Mouse (Mus musculus): ENCODE data around the gene Gbp7.

DNA sequence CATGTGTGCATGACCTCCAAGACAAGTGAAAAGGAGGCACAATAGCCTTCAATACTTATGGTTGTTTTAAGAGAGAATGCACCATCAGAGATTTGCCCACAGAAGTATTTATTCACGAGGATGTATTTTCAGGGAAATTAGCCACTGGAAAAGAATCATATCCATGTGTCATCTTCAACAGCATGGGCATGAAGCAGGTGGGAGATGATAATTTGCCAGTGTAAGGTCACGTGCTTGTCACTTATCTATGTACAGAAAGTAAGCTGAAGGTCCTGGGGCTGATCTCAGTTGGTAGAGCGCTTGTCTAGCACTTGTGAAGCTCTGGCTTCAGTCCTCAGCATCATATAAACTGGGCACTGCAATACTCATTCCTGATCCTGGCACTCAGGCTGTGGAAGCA lies 1.5 kb downstream of the Gbp7 start:
- no peak for TF ChIP-seq CTCF (IDR thresholded peaks at IDR 0.05; ENCODE audit: borderline replicate concordance, insufficient read depth, low read length)
- TF ChIP-seq POLR2A (IDR thresholded peaks at IDR 0.05; ENCODE audit: low read depth, low read length), result no peak
